ENCODE assay signal across 16 mouse cellular contexts in the genomic region with DNA sequence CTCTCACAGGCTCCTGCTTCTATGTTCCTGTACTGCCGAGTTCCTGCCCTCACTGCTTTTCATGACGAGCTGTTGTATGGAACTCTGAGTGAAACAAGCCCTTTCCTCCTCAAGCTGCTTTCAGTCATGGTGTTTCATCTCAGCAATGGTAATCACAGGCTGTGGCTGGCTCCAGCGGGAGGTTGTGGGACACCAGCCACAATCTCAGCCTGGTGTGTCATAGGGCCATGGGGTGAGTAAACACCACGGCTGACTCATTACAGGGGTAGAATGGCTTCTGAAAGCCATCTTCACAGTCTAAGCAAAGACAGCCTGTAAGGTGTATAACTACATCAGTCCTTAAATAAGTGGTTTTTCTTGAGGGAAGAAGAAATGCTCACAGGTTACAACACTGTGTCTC.
A peak's percentile ranks its signal among the peaks of the same experiment; 100 is the strongest.
DNase-seq lines count a peak whose midpoint lies in the region; ATAC-seq and TF ChIP-seq lines count a peak whose summit lies in the region.
"Had no signal": no experiment of that assay in that cellular context is flagged by ENCODE, and none has a peak within 500 bp of the region (broad histone marks: within the 10 kb centered on the region; RNA-seq: fewer than 3 reads in every experiment).

No protein-coding gene starts in this region.

- TF ChIP-seq POLR2A in kidney, adult 2 months (IDR thresholded peaks at IDR 0.05; ENCODE audit: low read depth, low read length), result no peak

- H3K27me3 ChIP-seq in kidney, postnatal 0 days (ENCODE audit: insufficient read depth, low read length), result no peaks in the 10 kb centered on the region
- no peaks in the 10 kb centered on the region for H3K27me3 ChIP-seq in kidney, adult 2 months (replicated peaks; ENCODE audit: control insufficient read depth, insufficient read depth, low read length)
- H3K27me3 ChIP-seq: kidney, embryonic 15.5 days; limb, embryonic 15.5 days; stomach, embryonic 15.5 days had no signal

- H3K4me2 ChIP-seq in kidney, postnatal 0 days (ENCODE audit: low read length), result no peak overlapping the region
- H3K4me2 ChIP-seq: kidney, embryonic 15.5 days; limb, embryonic 15.5 days; stomach, embryonic 15.5 days had no signal

- no peak overlapping the region for H3K27ac ChIP-seq in kidney, postnatal 0 days
- H3K27ac ChIP-seq in kidney, adult 2 months (ENCODE audit: insufficient read depth, low read depth, low read length), result no peak overlapping the region
- H3K27ac ChIP-seq: kidney, embryonic 15.5 days; layer of hippocampus, adult 2 months; limb, embryonic 15.5 days; stomach, embryonic 15.5 days had no signal

- 0 out of 2 replicates have a peak, but pooled peaks have one; percentile 36 for ATAC-seq in kidney, postnatal 0 days (replicated peaks; ENCODE audit: low FRiP score, low read depth)
- ATAC-seq: activated CD4-positive, CD25-positive, alpha-beta regulatory T cell, adult 4 months; forebrain, embryonic 16.5 days had no signal

- H3K36me3 ChIP-seq in kidney, postnatal 0 days (ENCODE audit: insufficient read depth, low read length), result peaks cover 74% of the 10 kb centered on the region
- H3K36me3 ChIP-seq in kidney, adult 2 months (ENCODE audit: control insufficient read depth, insufficient read depth, low read length), result peaks cover 6% of the 10 kb centered on the region

- no peak overlapping the region for H3K4me3 ChIP-seq in kidney, postnatal 0 days (replicated peaks; ENCODE audit: low read depth, low read length)
- no peak overlapping the region for H3K4me3 ChIP-seq in kidney, adult 2 months (ENCODE audit: insufficient read depth, low read depth, low read length)
- H3K4me3 ChIP-seq: kidney, embryonic 15.5 days; layer of hippocampus, adult 2 months; limb, embryonic 15.5 days; stomach, embryonic 15.5 days had no signal

- TF ChIP-seq CTCF in kidney, postnatal 0 days (IDR thresholded peaks at IDR 0.05; ENCODE audit: low read depth), result no peak
- no peak for TF ChIP-seq CTCF in kidney, adult 2 months (conservative IDR thresholded peaks at IDR 0.05; ENCODE audit: insufficient read depth, insufficient read length, low read depth, low read length)

- peak; percentile 48 to 64 for DNase-seq in cerebellum, adult 18-20 months
- no peak for DNase-seq in cerebellum, adult 11-12 months
- DNase-seq in kidney, postnatal 0 days (ENCODE audit: low spot score), result no peak
- DNase-seq in kidney, adult 2 months, result no peak
- peak; percentile 79 for DNase-seq in 3T3-L1 (ENCODE audit: low read depth, low spot score)
- DNase-seq in adrenal gland, postnatal 10 days, result peak; percentile 73
- DNase-seq in right cerebral cortex, adult 18-20 months, result no peak
- DNase-seq in embryo, embryonic 10 days (ENCODE audit: low spot score), result no peak
- DNase-seq: B cell, adult 2 months; thymus, postnatal 14 days had no signal

- H3K9me3 ChIP-seq in kidney, postnatal 0 days (replicated peaks; ENCODE audit: low read length), result no peaks in the 10 kb centered on the region
- H3K9me3 ChIP-seq: kidney, embryonic 15.5 days; limb, embryonic 15.5 days; stomach, embryonic 15.5 days had no signal

- no peaks in the 10 kb centered on the region for H3K4me1 ChIP-seq in kidney, postnatal 0 days (replicated peaks; ENCODE audit: insufficient read depth, low read length)
- no peaks in the 10 kb centered on the region for H3K4me1 ChIP-seq in kidney, adult 2 months (ENCODE audit: control insufficient read depth, insufficient read depth, low read length)
- H3K4me1 ChIP-seq: kidney, embryonic 15.5 days; limb, embryonic 15.5 days; stomach, embryonic 15.5 days had no signal

- WGBS in kidney, postnatal 0 days, result 85% methylated on average over 4 of the region's 4 CpGs
- WGBS in kidney, adult 2 months, result 89% methylated on average over 4 of the region's 4 CpGs

- H3K9ac ChIP-seq in kidney, postnatal 0 days (ENCODE audit: low read depth, low read length), result no peak overlapping the region
- H3K9ac ChIP-seq: kidney, embryonic 15.5 days; limb, embryonic 15.5 days; stomach, embryonic 15.5 days had no signal

Comparison
In these comparisons a context has a peak if more than half of its experiments do, and no peak if none do; other contexts are left out.
1. DNase-seq: peak in cerebellum, adult 18-20 months (2 of 2), 3T3-L1 (single experiment) and adrenal gland, postnatal 10 days (single experiment); none in cerebellum, adult 11-12 months (single experiment), kidney, postnatal 0 days (single experiment), kidney, adult 2 months (single experiment), right cerebral cortex, adult 18-20 months (single experiment) and embryo, embryonic 10 days (single experiment).